Mouse (Mus musculus) CH12.LX (cell line): ENCODE measurements around the gene Palmd. TPM values are rescaled to one million over a fixed set of nuclear protein-coding genes. Genes with fewer than 3 reads are reported as not detected.

ENCODE experiments used
- DNase-seq: peaks from one replicate; pipeline ENCODE4 v3.0.0-alpha.2; 2013; ENCODE audit errors: extremely low read depth
- H3K27ac ChIP-seq: 2 replicates; pipeline ENCODE4 v1.5.1; 2012; ENCODE audit warnings: low read depth, mild to moderate bottlenecking, control low read depth, moderate library complexity; ENCODE audit not compliant: insufficient read depth
- H3K27me3 ChIP-seq: replicated peaks from 2 replicates; pipeline ENCODE3; 2012; ENCODE audit warnings: inconsistent platforms
- H3K36me3 ChIP-seq, 2 experiments: replicated peaks in 1 of 2; 2 replicates each; pipeline versions ENCODE3 to v1.6.1; 2012; ENCODE audit warnings: inconsistent platforms in 1 of 2, low read length in 1 of 2, mild to moderate bottlenecking in 1 of 2, mixed read lengths in 1 of 2, moderate library complexity in 1 of 2; ENCODE audit not compliant: control insufficient read depth in 1 of 2, insufficient read depth in 1 of 2
- H3K4me1 ChIP-seq, 2 experiments: 2 replicates each; pipeline ENCODE4 v1.6.1; 2012; ENCODE audit warnings: inconsistent platforms in 1 of 2, moderate library complexity in 1 of 2; ENCODE audit not compliant: insufficient read depth in 2 of 2, control insufficient read depth in 1 of 2
- H3K4me2 ChIP-seq: 2 replicates; pipeline ENCODE4 v1.6.1; 2012; ENCODE audit warnings: low read depth, mild to moderate bottlenecking, control low read depth; ENCODE audit not compliant: poor library complexity, insufficient read depth, severe bottlenecking
- H3K4me3 ChIP-seq, 3 experiments: fragments of 150-350 bp in 1 of 3; sonication (generic) in 1 of 3; replicated peaks in 1 of 3; 2 replicates each; pipeline versions ENCODE3 to v1.5.1; 2011 to 2012; ENCODE audit warnings: low read depth in 2 of 3, low read length in 2 of 3, mild to moderate bottlenecking in 2 of 3, moderate library complexity in 2 of 3, control low read depth in 1 of 3, improper control_type of control experiment in 1 of 3, inconsistent platforms in 1 of 3, mixed read lengths in 1 of 3; ENCODE audit not compliant: poor library complexity in 1 of 3
- H3K79me2 ChIP-seq: replicated peaks from 2 replicates; pipeline ENCODE4 v1.6.1; 2012; ENCODE audit warnings: mild to moderate bottlenecking, moderate library complexity; ENCODE audit not compliant: control insufficient read depth, poor library complexity, insufficient read depth, severe bottlenecking; ENCODE audit errors: extremely low read depth
- H3K9ac ChIP-seq: 2 replicates; pipeline ENCODE4 v1.6.1; 2012; ENCODE audit warnings: low read depth, mild to moderate bottlenecking, control low read depth, moderate library complexity; ENCODE audit not compliant: insufficient read depth
- H3K9me3 ChIP-seq: replicated peaks from 2 replicates; pipeline ENCODE3; 2012; ENCODE audit warnings: low read length, inconsistent platforms, mixed read lengths
- BHLHE40 ChIP-seq: IDR thresholded peaks from 2 replicates; pipeline ENCODE4 v1.6.1; 2011; ENCODE audit warnings: mild to moderate bottlenecking, low read depth, low read length, improper control_type of control experiment
- CHD2 ChIP-seq: IDR thresholded peaks from 2 replicates; pipeline ENCODE4 v1.6.1; 2011; ENCODE audit warnings: low read length, improper control_type of control experiment
- CTCF ChIP-seq, 2 experiments: IDR thresholded peaks in 1 of 2; conservative IDR thresholded peaks in 1 of 2; 2 replicates each; pipeline ENCODE4 v1.5.1; 2011 to 2012; ENCODE audit warnings: low read depth in 2 of 2, low read length in 2 of 2, improper control_type of control experiment in 1 of 2, inconsistent platforms in 1 of 2, mild to moderate bottlenecking in 1 of 2, moderate library complexity in 1 of 2
- ELF1 ChIP-seq: IDR thresholded peaks from 2 replicates; pipeline ENCODE4 v1.6.1; 2014; ENCODE audit warnings: low read depth, mild to moderate bottlenecking, inconsistent platforms, low read length, improper control_type of control experiment
- EP300 ChIP-seq: IDR thresholded peaks from 2 replicates; pipeline ENCODE4 v1.6.1; 2011; ENCODE audit warnings: low read length, improper control_type of control experiment
- ETS1 ChIP-seq: conservative IDR thresholded peaks from 2 replicates; pipeline ENCODE4 v1.6.1; 2012; ENCODE audit warnings: low read depth, mild to moderate bottlenecking, inconsistent platforms, low read length, improper control_type of control experiment, moderate library complexity
- HCFC1 ChIP-seq: IDR thresholded peaks from 2 replicates; pipeline ENCODE4 v1.6.1; 2012; ENCODE audit warnings: low read depth, mild to moderate bottlenecking, inconsistent platforms, low read length, improper control_type of control experiment
- KAT2A ChIP-seq: IDR thresholded peaks from 2 replicates; pipeline ENCODE4 v1.6.1; 2012; ENCODE audit warnings: low read length, improper control_type of control experiment, inconsistent platforms; ENCODE audit not compliant: insufficient replicate concordance
- MAZ ChIP-seq: IDR thresholded peaks from 2 replicates; pipeline ENCODE4 v1.6.1; 2012; ENCODE audit warnings: low read depth, mild to moderate bottlenecking, inconsistent platforms, low read length, improper control_type of control experiment, moderate library complexity
- MEF2A ChIP-seq: IDR thresholded peaks from 2 replicates; pipeline ENCODE4 v1.6.1; 2014; ENCODE audit warnings: low read depth, mild to moderate bottlenecking, inconsistent platforms, low read length, improper control_type of control experiment, borderline replicate concordance
- NELFE ChIP-seq: IDR thresholded peaks from 2 replicates; pipeline ENCODE4 v1.6.1; 2011; ENCODE audit warnings: low read depth, low read length, improper control_type of control experiment
- PAX5 ChIP-seq: IDR thresholded peaks from 2 replicates; pipeline ENCODE4 v1.6.1; 2012; ENCODE audit warnings: low read length, inconsistent platforms, mixed read lengths
- POLR2AphosphoS2 ChIP-seq: IDR thresholded peaks from 2 replicates; pipeline ENCODE4 v1.6.1; 2011; ENCODE audit warnings: low read depth, low read length, improper control_type of control experiment
- RAD21 ChIP-seq: IDR thresholded peaks from 2 replicates; pipeline ENCODE4 v1.6.1; 2011; ENCODE audit warnings: low read depth, mild to moderate bottlenecking, low read length, improper control_type of control experiment, moderate library complexity
- TCF12 ChIP-seq: IDR thresholded peaks from 2 replicates; pipeline ENCODE4 v1.6.1; 2014; ENCODE audit warnings: low read depth, mild to moderate bottlenecking, inconsistent platforms, low read length, improper control_type of control experiment
- USF1 ChIP-seq: IDR thresholded peaks from 2 replicates; pipeline ENCODE4 v1.6.1; 2014; ENCODE audit warnings: low read depth, mild to moderate bottlenecking, inconsistent platforms, low read length, improper control_type of control experiment
- USF2 ChIP-seq: conservative IDR thresholded peaks from 2 replicates; pipeline ENCODE4 v1.6.1; 2011; ENCODE audit warnings: low read depth, low read length, improper control_type of control experiment
- ZC3H11A ChIP-seq: IDR thresholded peaks from 2 replicates; pipeline ENCODE4 v1.6.1; 2012; ENCODE audit warnings: low read depth, mild to moderate bottlenecking, inconsistent platforms, low read length, improper control_type of control experiment
- dilution Hi-C: fragments of 300-500 bp; cut with MboI; formaldehyde crosslinking; loops from 2 replicates; pipeline ENCODE4 v1.14.3; 2020; ENCODE audit warnings: low sequenced_read_pairs; ENCODE audit not compliant: extremely low pct_unique_long_range_greater_than_20kb, extremely low pct_ligation_motif_present
- in situ Hi-C: fragments of 300-500 bp; cut with MboI; formaldehyde crosslinking; loops from 3 replicates; pipeline ENCODE4 v1.14.3; 2019; ENCODE audit warnings: low sequenced_read_pairs, low pct_ligation_motif_present, low pct_unique_long_range_greater_than_20kb, mixed read lengths
- polyA plus RNA-seq: library from polyadenylated mRNA; unstranded; fragments of >175 nt; gene quantifications from 2 replicates; pipeline ENCODE4 v1.2.1, GENCODE M21; 2012; ENCODE audit warnings: low read depth; ENCODE audit not compliant: insufficient read length
- total RNA-seq, 2 experiments: library from RNA; depleted of rRNA; stranded (reverse); fragments of 300-350 nt in 1 of 2; fragments of >200 nt in 1 of 2; gene quantifications; 2 replicates each; pipeline ENCODE4 v1.2.3; 2012 to 2014

The Palmd gene
- total and polyA plus RNA-seq, 3 experiments = not detected

DNA sequence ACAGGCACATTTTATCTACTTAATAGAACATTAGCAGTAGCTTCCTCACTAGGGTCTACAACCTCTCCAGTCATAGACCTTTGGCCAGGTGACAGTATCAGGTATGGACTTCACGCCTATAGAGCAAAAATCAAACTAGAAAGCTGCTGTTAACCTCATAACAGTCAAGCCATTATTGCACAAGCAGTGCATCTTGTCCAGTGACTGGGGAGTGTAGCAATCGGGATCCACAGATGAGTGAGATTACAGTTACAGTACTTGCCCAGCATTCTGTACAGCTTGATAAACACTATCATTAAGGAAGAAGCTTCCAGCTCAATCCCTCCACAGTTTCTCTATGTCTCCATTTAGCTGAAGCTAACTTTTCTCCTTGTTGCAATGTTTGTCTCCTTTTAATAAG is 22.4 kb upstream of the Palmd start:
- H3K4me2 ChIP-seq = no peak overlapping the region
- no peak overlapping the region for H3K27ac ChIP-seq
- no peaks in the 10 kb centered on the region for H3K9me3 ChIP-seq
- no peaks in the 10 kb centered on the region for H3K4me1 ChIP-seq
- in situ Hi-C loops (no loop called here), dilution Hi-C loops (no loop called here)
- H3K4me3 ChIP-seq = no peak overlapping the region
- no peak for DNase-seq
- TF ChIP-seq ETS1 = no peak
- TF ChIP-seq KAT2A = no peak
- TF ChIP-seq PAX5 = no peak
- no peak for TF ChIP-seq NELFE
- no peak for TF ChIP-seq CTCF (conservative IDR thresholded peaks at IDR 0.05 in 1 of 2, IDR thresholded peaks at IDR 0.05 in 1 of 2; ENCODE audit: low read depth in 2 of 2, low read length in 2 of 2)
- no peak for TF ChIP-seq EP300
- no peaks in the 10 kb centered on the region for H3K79me2 ChIP-seq
- no peak overlapping the region for H3K9ac ChIP-seq
- no peaks in the 10 kb centered on the region for H3K27me3 ChIP-seq
- H3K36me3 ChIP-seq = no peaks in the 10 kb centered on the region

DNA sequence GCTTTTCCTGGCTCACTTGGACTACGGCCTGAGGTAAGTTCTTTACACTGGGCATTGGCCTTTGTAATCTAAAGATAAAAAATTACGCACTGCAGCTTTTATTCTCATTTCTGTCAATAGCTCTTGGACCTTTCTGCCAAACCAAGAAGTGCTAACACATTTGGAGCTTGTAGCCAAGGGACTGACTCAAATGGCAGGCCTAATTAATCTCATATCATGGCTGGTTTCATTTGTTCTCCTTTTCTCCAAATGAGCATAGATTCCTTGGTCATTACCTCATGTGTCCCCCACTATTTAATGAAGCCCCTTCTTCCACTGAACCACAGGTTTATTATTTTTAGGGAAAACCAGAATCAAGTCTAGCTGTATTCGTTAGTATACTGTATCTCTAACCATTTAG is 19.4 kb upstream of the Palmd start:
- Histone ChIP-seq H3K27me3 (no peaks in the 10 kb centered on the region), H3K4me3 (no peak overlapping the region), H3K27ac (no peak overlapping the region), H3K79me2 (no peaks in the 10 kb centered on the region), H3K4me1 (no peaks in the 10 kb centered on the region), H3K4me2 (no peak overlapping the region), H3K36me3 (no peaks in the 10 kb centered on the region), H3K9ac (no peak overlapping the region), H3K9me3 (no peaks in the 10 kb centered on the region)
- in situ Hi-C loops = no loop called here
- DNase-seq = no peak
- dilution Hi-C loops = no loop called here
- TF ChIP-seq ZC3H11A (no peak), CHD2 (no peak), CTCF (conservative IDR thresholded peaks at IDR 0.05 in 1 of 2, IDR thresholded peaks at IDR 0.05 in 1 of 2; ENCODE audit: low read depth in 2 of 2, low read length in 2 of 2) (no peak), RAD21 (no peak), HCFC1 (no peak), USF1 (no peak), BHLHE40 (no peak), MEF2A (no peak), POLR2AphosphoS2 (no peak), TCF12 (no peak), USF2 (no peak), ELF1 (no peak), MAZ (no peak)
